Mouse (Mus musculus): ENCODE data around the gene Iqcn.

DNA sequence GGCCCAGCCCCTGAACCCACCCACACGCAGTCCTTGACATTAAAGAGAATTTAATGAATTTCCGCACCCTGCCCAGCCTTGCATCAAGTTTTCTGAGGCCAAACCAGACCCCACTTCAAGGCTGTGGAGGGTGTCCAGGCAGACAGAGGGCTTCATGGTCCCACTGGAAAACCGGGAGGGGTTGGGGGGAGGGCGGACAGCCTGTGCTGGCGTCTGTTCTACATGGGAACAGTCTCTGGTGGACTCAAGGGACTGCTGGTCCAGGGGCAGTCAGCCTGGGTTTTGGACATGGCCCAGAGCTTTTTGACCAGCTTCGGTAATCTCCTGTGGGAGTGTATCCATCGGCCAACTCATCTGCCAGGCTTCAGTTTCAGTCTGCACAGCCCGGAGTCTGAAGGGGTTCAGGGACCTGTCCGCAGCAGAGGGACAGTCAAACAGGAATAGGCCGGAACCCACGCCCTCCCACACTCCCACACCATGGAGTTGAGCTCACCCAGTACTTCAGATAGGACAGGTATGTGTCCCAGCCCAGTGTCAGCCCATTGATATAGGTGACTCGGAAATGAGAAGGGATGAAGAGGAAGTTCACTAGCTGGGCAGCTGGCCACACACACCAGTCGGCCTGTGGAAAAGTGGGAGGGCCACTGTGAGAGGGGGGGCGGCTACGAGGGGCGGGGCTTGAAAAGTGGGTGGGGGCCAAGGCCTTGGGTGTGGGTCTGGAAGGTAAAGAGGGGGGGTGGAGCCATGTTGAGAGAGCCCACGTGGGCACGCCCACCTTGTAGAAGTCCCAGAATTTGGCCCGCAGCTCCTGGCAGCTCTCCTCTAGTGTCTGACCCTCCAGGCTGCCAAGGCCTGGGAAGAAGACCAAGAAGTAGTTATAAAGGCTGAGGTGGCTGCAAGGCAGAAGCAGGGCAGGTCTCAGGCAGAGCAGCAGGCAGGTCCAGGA lies 55.6 kb downstream of the Iqcn start:
- TF ChIP-seq CTCF (conservative IDR thresholded peaks at IDR 0.05; ENCODE audit: low read length) (no peak), POU5F1 (IDR thresholded peaks at IDR 0.05; ENCODE audit: borderline replicate concordance, low read length) (no peak)
